Mouse (Mus musculus) embryonic facial prominence, embryonic 13.5 days (tissue): ENCODE data around the gene Pafah1b3. TPM values are rescaled to one million over a fixed set of nuclear protein-coding genes. Genes with fewer than 3 reads are reported as not detected.

Source experiments
- ATAC-seq: fragments of 200-750 bp; cut with Nextera tagmentation; 2 replicates; pipeline ENCODE4 v1.8.0; 2017; ENCODE audit warnings: low read depth; ENCODE audit not compliant: insufficient number of reproducible peaks, insufficient read depth, low FRiP score, low TSS enrichment
- H3K27ac ChIP-seq: fragments of 300-500 bp; sonication (generic); 2 replicates; pipeline ENCODE4 v1.5.1; 2015; ENCODE audit warnings: moderate library complexity, mild to moderate bottlenecking, inconsistent platforms
- H3K27me3 ChIP-seq: fragments of 300-500 bp; sonication (generic); 2 replicates; pipeline ENCODE4 v1.6.1; 2015; ENCODE audit warnings: mild to moderate bottlenecking, inconsistent platforms
- H3K36me3 ChIP-seq: fragments of 300-500 bp; sonication (generic); 2 replicates; pipeline ENCODE4 v1.6.1; 2015; ENCODE audit warnings: mild to moderate bottlenecking, inconsistent platforms
- H3K4me1 ChIP-seq: fragments of 300-500 bp; sonication (generic); 2 replicates; pipeline ENCODE4 v1.6.1; 2015; ENCODE audit warnings: inconsistent platforms
- H3K4me2 ChIP-seq: fragments of 300-500 bp; sonication (generic); 2 replicates; pipeline ENCODE4 v1.6.1; 2015; ENCODE audit warnings: moderate library complexity, mild to moderate bottlenecking, inconsistent platforms
- H3K4me3 ChIP-seq: fragments of 300-500 bp; sonication (generic); 2 replicates; pipeline ENCODE4 v1.5.1; 2015; ENCODE audit warnings: mild to moderate bottlenecking, inconsistent platforms
- H3K9ac ChIP-seq: fragments of 300-500 bp; sonication (generic); 2 replicates; pipeline ENCODE4 v1.6.1; 2015; ENCODE audit warnings: mild to moderate bottlenecking, inconsistent platforms
- H3K9me3 ChIP-seq: fragments of 300-500 bp; sonication (generic); 2 replicates; pipeline ENCODE4 v1.6.1; 2016; ENCODE audit warnings: inconsistent platforms
- WGBS: fragments of 180-500 bp; shearing (Covaris S2); methylation state at CpG from one replicate; pipeline ENCODE4 v1.1.7; 2015; ENCODE audit warnings: mixed read lengths; 5-methylcytosine and 5-hydroxymethylcytosine counted together
- polyA plus RNA-seq: library from polyadenylated mRNA; unstranded; fragments of >200 nt; fragmentation: Nextera tagmentation; extraction: Ambion mirVana; gene quantifications from 2 replicates; pipeline ENCODE4 v1.2.1, GENCODE M21; 2015

Gene Pafah1b3
- polyA plus RNA-seq, 1 experiment from 2014 or later = 315 TPM

GRCm38 (mm10) chr7:25272445-25273258 is 25.1 kb downstream of the Pafah1b3 start:
- Histone ChIP-seq H3K9ac (0 out of 2 replicates have a peak overlapping the region, but pooled peaks have one; percentile 21), H3K36me3 (peaks cover 40% of the 10 kb centered on the region), H3K4me1 (peaks cover 63% of the 10 kb centered on the region), H3K4me3 (no peak overlapping the region), H3K27ac (no peak overlapping the region), H3K4me2 (no peak overlapping the region), H3K9me3 (no peaks in the 10 kb centered on the region), H3K27me3 (no peaks in the 10 kb centered on the region)
- 89% methylated on average over 38 of the region's 38 CpGs for WGBS
- ATAC-seq = no peak

GRCm38 (mm10) chr7:25271651-25272444 is 25.9 kb downstream of the Pafah1b3 start:
- Histone ChIP-seq H3K27ac (no peak overlapping the region), H3K36me3 (peaks cover 40% of the 10 kb centered on the region), H3K9me3 (no peaks in the 10 kb centered on the region), H3K27me3 (no peaks in the 10 kb centered on the region), H3K4me3 (no peak overlapping the region), H3K4me1 (peaks cover 58% of the 10 kb centered on the region), H3K4me2 (no peak overlapping the region), H3K9ac (0 out of 2 replicates have a peak overlapping the region, but pooled peaks have one; percentile 21)
- WGBS = 87% methylated on average over 30 of the region's 30 CpGs
- no peak for ATAC-seq

GRCm38 (mm10) chr7:25270652-25271633 is 26.8 kb downstream of the Pafah1b3 start:
- Histone ChIP-seq H3K4me2 (no peak overlapping the region), H3K27ac (no peak overlapping the region), H3K9me3 (no peaks in the 10 kb centered on the region), H3K36me3 (peaks cover 38% of the 10 kb centered on the region), H3K4me1 (peaks cover 51% of the 10 kb centered on the region), H3K27me3 (no peaks in the 10 kb centered on the region), H3K9ac (peak overlapping the region; percentile 82), H3K4me3 (no peak overlapping the region)
- 88% methylated on average over 35 of the region's 35 CpGs for WGBS
- no peak for ATAC-seq

GRCm38 (mm10) chr7:25269545-25270271 is 28.1 kb downstream of the Pafah1b3 start:
- Histone ChIP-seq H3K36me3 (peaks cover 38% of the 10 kb centered on the region), H3K9ac (peak overlapping the region; percentile 82; the same call in 1 of the 2 replicates), H3K27me3 (no peaks in the 10 kb centered on the region), H3K9me3 (no peaks in the 10 kb centered on the region), H3K4me3 (peak overlapping the region; percentile 77), H3K4me1 (peaks cover 39% of the 10 kb centered on the region), H3K27ac (peak overlapping the region; percentile 75), H3K4me2 (peak overlapping the region; percentile 82)
- no peak for ATAC-seq
- 83% methylated on average over 8 of the region's 8 CpGs for WGBS

- H3K9me3 ChIP-seq = no peaks in the 10 kb centered on the region
These were observed 28.8 kb downstream of the Pafah1b3 start for GRCm38 (mm10) chr7:25269029-25269428.

GRCm38 (mm10) chr7:25268588-25268987 is 29.2 kb downstream of the Pafah1b3 start:
- no peak for ATAC-seq
- H3K4me1 ChIP-seq = peaks cover 28% of the 10 kb centered on the region
- H3K27ac ChIP-seq = peak overlapping the region; percentile 75

More at GRCm38 (mm10) chr7:25269029-25269428, 28.8 kb downstream of the Pafah1b3 start:
- Histone ChIP-seq H3K27me3 (no peaks in the 10 kb centered on the region), H3K4me2 (peak overlapping the region; percentile 82), H3K27ac (peak overlapping the region; percentile 75), H3K4me3 (peak overlapping the region; percentile 77), H3K4me1 (peaks cover 32% of the 10 kb centered on the region), H3K9ac (peak overlapping the region; percentile 82), H3K36me3 (peaks cover 35% of the 10 kb centered on the region)
- 45% methylated on average over 4 of the region's 4 CpGs for WGBS
- no peak for ATAC-seq

GRCm38 (mm10) chr7:25267751-25268463 is 29.9 kb downstream of the Pafah1b3 start:
- Histone ChIP-seq H3K27ac (peak overlapping the region; percentile 94), H3K4me2 (peak overlapping the region; percentile 82), H3K4me1 (peaks cover 23% of the 10 kb centered on the region), H3K27me3 (no peaks in the 10 kb centered on the region), H3K4me3 (peak overlapping the region; percentile 77), H3K9ac (peak overlapping the region; percentile 82), H3K9me3 (no peaks in the 10 kb centered on the region), H3K36me3 (peaks cover 23% of the 10 kb centered on the region)
- ATAC-seq = peak; percentile 94
- under 1% methylated on average over 33 of the region's 33 CpGs for WGBS

More at GRCm38 (mm10) chr7:25268588-25268987, 29.2 kb downstream of the Pafah1b3 start:
- Histone ChIP-seq H3K4me3 (peak overlapping the region; percentile 77), H3K27me3 (no peaks in the 10 kb centered on the region), H3K4me2 (peak overlapping the region; percentile 82), H3K9me3 (no peaks in the 10 kb centered on the region), H3K9ac (peak overlapping the region; percentile 82), H3K36me3 (peaks cover 30% of the 10 kb centered on the region)
- WGBS = 3% methylated on average over 7 of the region's 7 CpGs

- peaks cover 23% of the 10 kb centered on the region for H3K4me1 ChIP-seq
- H3K9ac ChIP-seq = peak within 1 kb of the TSS; percentile 82
- H3K9me3 ChIP-seq = no peaks in the 10 kb centered on the region
- peak; percentile 85 for ATAC-seq
- H3K4me2 ChIP-seq = peak within 1 kb of the TSS; percentile 82
- H3K27ac ChIP-seq = peak within 1 kb of the TSS; percentile 94
- peaks cover 18% of the 10 kb centered on the region for H3K36me3 ChIP-seq
- H3K4me3 ChIP-seq = peak within 1 kb of the TSS; percentile 77
- no peaks in the 10 kb centered on the region for H3K27me3 ChIP-seq
- 0% methylated on average over 29 of the region's 29 CpGs for WGBS
These were observed 30.5 kb downstream of the Pafah1b3 start, which contains the start of gene Cic for GRCm38 (mm10) chr7:25267301-25267750. Gene Cic (plus strand): TSS chr7:25267704.

GRCm38 (mm10) chr7:25266180-25266962 is 31.4 kb downstream of the Pafah1b3 start:
- Histone ChIP-seq H3K4me3 (peak overlapping the region; percentile 77; the same call in 1 of the 2 replicates), H3K9ac (no peak overlapping the region), H3K27ac (no peak overlapping the region; the same call in 1 of the 2 replicates), H3K9me3 (no peaks in the 10 kb centered on the region), H3K4me2 (peak overlapping the region; percentile 64), H3K36me3 (peaks cover 8% of the 10 kb centered on the region), H3K27me3 (no peaks in the 10 kb centered on the region), H3K4me1 (peaks cover 23% of the 10 kb centered on the region)
- ATAC-seq = no peak
- WGBS = 88% methylated on average over 8 of the region's 8 CpGs
